Mouse (Mus musculus): ENCODE measurements around the gene Map4k2. TPM values are rescaled to one million over a fixed set of nuclear protein-coding genes. Genes with fewer than 3 reads are reported as not detected.

Gene Map4k2
- polyA plus RNA-seq, 1 experiment: 57.4 TPM

DNA sequence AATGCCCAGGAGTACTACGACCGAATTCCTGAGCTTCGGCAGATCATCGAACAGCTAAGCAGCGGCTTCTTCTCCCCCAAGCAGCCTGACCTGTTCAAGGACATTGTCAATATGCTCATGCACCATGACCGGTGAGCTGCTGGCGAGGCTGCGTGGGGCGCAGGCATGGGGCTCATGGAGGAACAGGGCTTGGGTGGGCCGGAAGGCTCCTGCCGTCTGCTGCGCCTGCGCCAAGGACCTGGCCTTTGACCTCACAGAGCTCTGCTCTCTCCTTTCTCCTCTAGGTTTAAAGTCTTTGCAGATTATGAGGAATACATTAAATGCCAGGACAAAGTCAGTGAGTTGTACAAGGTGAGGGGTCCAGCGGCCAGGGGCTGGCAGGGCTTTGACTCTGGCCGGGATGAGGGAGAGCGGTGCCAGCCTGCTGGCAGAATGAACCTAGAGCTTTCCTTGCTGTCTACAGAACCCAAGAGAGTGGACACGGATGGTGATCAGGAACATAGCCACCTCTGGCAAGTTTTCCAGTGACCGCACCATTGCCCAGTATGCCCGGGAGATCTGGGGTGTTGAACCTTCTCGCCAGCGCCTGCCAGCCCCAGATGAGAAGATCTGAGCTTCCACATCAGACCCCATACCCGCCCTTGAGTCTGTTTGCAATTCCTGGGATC, 56.8 kb downstream of the Map4k2 start:
- no peak overlapping the region for H3K27ac ChIP-seq (ENCODE audit: insufficient read depth, low read depth, low read length)
- TF ChIP-seq CTCF (IDR thresholded peaks at IDR 0.05; ENCODE audit: low read depth, low read length) (no peak), POLR2A (IDR thresholded peaks at IDR 0.05; ENCODE audit: borderline replicate concordance, low read depth, low read length) (no peak)
- H3K4me3 ChIP-seq (ENCODE audit: insufficient read depth, low read length): no peak overlapping the region

DNA sequence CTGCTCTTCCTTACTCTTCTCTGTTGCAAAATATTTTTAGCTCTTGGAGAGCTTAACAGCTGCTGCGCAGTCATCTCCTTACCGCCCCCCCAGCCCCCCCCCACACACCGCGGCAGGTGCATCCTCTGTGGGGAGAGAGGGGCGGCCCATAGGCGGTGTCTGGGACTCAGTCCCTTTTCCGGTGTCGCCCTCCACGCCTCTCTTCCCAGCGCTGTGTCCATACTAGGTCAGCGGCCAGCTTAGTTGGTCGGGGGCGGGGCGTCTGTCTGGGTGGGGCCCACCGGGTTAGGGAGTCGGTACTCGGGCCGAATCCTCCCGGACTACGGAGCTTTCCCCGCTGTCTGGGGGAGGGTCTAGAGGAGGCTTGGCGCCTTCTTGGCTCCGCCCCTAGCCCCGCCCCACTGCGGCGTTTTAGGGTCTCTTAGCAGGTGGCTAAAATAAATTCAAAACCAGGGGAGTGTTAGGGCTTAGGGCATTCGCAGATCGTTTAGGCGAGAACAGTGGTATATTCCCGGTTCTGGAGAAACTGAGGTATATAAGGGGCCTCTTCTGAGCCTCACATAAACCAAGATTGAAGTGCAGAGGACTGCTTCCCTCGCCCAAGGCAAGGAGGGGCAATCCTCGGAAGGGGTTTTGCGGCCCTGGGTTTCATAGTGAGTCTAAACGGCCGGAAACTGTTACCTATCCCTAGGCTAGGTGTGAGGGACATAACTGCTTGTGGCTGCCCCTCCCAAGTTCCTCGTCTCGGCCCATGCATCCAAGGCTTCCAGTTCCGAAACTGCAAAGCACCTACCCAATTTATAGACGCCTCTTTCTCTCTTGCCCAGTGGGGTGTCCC, 57.7 kb downstream of the Map4k2 start:
- Histone ChIP-seq H3K27ac (ENCODE audit: insufficient read depth, low read depth, low read length) (no peak overlapping the region), H3K4me3 (ENCODE audit: insufficient read depth, low read length) (peak overlapping the region; percentile 48), H3K4me1 (ENCODE audit: control insufficient read depth, insufficient read depth, low read length) (peaks cover 9% of the 10 kb centered on the region)
- no peak for TF ChIP-seq POLR2A (IDR thresholded peaks at IDR 0.05; ENCODE audit: borderline replicate concordance, low read depth, low read length)

More for the DNA sequence above, 56.8 kb downstream of the Map4k2 start:
- peaks cover 9% of the 10 kb centered on the region for H3K4me1 ChIP-seq (ENCODE audit: control insufficient read depth, insufficient read depth, low read length)

DNA sequence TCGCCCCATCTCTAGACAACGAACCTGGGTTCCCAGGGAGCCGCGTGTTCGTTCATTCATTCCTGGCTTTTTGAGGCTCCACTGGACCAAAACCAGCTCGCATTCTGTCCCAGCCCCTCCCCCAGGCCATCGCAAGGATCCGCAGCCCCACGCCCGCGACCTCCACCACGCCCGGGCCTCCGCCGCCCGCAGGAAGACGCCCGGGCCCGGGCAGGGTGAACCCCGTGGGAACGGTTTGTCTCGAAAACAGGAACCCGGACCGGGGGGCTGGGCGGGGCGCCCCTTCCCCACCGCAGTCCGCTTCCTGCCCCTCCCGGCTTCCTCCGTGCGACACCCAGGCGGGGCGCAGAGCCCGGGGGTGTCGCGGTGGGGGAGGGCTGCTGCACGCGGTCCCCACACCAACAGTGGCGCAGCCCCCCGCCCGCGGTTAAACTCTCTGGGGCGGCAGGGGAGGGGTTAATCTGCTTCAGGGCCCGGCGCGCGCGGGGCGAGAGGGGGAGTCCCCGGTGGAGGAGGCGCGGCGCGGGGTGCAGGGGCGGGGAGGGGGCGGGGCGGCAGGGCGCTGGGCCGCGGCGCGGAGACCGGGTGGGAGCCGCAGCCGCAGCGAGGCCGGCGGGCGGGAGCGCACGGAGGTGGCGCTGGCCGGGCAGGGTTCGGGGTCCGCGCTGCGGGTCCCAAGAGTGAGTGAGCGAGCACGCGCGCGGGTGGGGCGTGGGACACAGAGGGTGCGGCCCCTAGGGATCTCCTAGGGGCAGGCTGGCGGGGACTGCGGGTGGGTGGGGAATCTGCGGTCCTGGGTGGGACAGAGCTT, 58.6 kb downstream of the Map4k2 start, which contains the start of gene Rasgrp2:
Gene Rasgrp2 (plus strand): TSS at position 56 of the 811 bp plus-strand sequence.
- Histone ChIP-seq H3K27ac (ENCODE audit: insufficient read depth, low read depth, low read length) (no peak within 1 kb of the TSS), H3K4me3 (ENCODE audit: insufficient read depth, low read length) (peak within 1 kb of the TSS; percentile 48), H3K4me1 (ENCODE audit: control insufficient read depth, insufficient read depth, low read length) (peaks cover 9% of the 10 kb centered on the region)
- TF ChIP-seq CTCF (IDR thresholded peaks at IDR 0.05; ENCODE audit: low read depth, low read length) (no peak), POLR2A (IDR thresholded peaks at IDR 0.05; ENCODE audit: borderline replicate concordance, low read depth, low read length) (no peak)

DNA sequence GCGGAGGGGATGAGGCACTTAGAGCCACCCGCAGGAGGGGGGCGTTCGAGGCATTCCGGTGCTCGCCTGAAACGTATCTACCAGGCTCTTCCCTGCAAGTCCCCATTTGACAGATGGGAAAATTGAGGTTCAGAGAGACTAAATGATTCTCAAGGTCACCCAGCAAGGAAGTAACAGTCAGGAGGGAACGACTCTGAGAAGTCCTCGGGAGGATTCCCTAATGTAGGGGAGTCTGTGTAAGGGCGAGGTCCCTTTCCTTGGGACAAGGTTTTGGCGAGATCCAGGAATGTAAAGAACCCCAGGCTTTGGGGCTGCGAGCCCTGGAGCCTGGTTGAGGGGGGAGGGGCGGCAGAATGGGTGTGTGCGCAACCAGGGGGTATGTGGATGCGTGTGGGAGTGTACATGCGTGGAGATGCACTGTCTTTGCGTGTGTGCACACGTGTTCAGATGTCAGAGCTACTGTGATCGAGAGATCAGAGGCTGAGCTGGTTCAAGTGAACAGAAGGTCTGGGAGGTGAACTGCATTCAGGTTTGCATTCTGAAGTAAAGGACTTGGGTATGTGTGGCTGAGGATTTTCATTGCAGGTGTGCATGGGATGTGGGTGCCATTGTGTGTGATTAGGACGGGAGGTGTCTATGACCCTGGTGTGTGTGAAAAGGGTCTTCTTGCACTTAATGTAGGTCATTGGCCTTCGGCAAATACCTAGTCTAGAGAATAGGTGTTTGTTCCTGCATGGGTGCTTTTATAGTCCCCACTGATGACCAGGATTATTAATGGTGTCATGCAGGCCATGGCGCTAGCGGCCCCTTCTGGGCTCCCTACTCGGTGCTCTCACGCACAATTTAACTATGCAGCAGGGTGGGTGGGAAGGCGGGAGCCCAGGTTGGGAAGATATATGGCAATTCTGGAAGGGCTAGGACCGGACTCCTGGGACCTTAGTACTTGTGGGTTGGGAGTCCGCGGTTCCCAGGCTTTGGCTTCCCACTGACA, 59.5 kb downstream of the Map4k2 start:
- H3K27ac ChIP-seq (ENCODE audit: insufficient read depth, low read depth, low read length): no peak overlapping the region
- TF ChIP-seq POLR2A (IDR thresholded peaks at IDR 0.05; ENCODE audit: borderline replicate concordance, low read depth, low read length) (no peak), CTCF (IDR thresholded peaks at IDR 0.05; ENCODE audit: low read depth, low read length) (no peak)
- peaks cover 9% of the 10 kb centered on the region for H3K4me1 ChIP-seq (ENCODE audit: control insufficient read depth, insufficient read depth, low read length)
- H3K4me3 ChIP-seq (ENCODE audit: insufficient read depth, low read length): no peak overlapping the region

DNA sequence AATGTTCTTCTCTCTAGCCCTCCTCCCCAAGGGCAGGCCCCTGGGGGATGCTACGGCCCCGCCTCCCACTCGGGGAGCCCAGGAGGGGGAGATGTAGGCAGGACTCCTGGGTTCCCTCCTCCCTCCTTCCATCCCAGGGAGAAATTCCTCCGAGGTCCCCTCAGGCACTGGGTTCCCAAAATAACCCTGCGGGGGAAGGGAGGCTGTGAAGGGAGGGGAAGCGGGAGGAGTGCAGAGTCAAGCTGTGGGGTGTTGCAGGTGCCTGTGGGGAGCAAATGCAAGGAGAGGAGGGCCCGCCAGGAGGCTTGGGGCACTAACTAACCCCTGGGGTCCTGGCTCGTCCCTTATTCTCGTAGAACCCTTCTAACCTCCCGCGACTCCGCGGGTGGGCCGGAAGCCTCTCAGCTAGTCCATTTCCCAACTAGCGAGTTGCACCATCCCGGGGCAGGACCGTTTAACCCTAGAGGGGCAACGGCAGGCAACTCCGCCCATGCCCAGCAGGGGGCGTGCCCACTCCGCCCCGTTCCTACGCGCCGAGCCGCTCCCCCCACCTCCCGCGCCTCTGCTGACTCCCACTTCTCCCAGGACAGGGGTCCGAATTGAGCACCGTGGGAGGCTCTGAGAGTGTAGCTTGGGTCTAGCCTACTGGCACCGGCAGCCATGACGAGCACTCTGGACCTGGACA, 60.3 kb downstream of the Map4k2 start:
- TF ChIP-seq POLR2A (IDR thresholded peaks at IDR 0.05; ENCODE audit: borderline replicate concordance, low read depth, low read length) (no peak), CTCF (IDR thresholded peaks at IDR 0.05; ENCODE audit: low read depth, low read length) (peak; percentile 61)
- H3K4me3 ChIP-seq (ENCODE audit: insufficient read depth, low read length): peak overlapping the region; percentile 56
- H3K27ac ChIP-seq (ENCODE audit: insufficient read depth, low read depth, low read length): no peak overlapping the region
- H3K4me1 ChIP-seq (ENCODE audit: control insufficient read depth, insufficient read depth, low read length): peaks cover 9% of the 10 kb centered on the region

DNA sequence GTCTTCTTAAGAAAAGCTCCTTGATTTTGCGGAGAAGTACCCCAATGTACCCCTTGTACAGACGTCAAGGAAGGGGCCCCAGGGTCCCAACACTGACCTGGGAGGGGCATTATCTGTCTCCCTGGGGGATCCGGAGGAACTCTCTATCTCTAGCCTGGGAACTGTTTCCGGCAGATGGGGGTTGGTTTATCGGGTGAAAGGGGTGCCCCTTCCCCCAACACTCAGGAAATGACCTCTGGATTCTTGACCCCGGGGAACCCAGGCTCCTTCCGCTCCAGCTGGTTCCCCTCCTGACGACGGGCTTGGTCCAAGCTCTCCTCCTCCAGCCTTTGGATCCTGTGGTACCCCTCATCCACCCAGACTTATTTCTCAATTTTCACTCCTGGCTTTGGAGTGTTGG, 61.0 kb downstream of the Map4k2 start:
- TF ChIP-seq POLR2A (IDR thresholded peaks at IDR 0.05; ENCODE audit: borderline replicate concordance, low read depth, low read length) (no peak), CTCF (IDR thresholded peaks at IDR 0.05; ENCODE audit: low read depth, low read length) (no peak)
- Histone ChIP-seq H3K4me1 (ENCODE audit: control insufficient read depth, insufficient read depth, low read length) (peaks cover 9% of the 10 kb centered on the region), H3K27ac (ENCODE audit: insufficient read depth, low read depth, low read length) (no peak overlapping the region), H3K4me3 (ENCODE audit: insufficient read depth, low read length) (peak overlapping the region; percentile 56)

DNA sequence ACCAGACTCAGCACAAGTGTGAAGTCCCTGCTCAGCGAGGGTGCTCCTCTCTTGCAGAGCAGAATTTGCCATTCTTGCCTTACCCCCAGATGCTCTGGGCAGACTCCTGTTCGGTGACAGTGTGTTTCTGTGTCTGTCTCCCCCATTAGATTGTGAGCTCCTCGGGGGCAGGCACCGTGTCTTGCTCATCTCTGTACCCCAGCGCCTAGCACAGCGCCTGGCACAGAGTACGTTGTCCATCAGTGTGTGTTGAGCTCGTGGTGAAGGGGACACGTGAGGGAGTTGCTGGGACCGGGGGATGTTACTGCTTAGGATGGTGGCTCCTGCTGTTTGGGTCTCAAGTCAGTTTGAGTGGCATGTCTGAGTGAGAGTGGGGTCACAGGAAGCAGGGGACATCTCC, 62.9 kb downstream of the Map4k2 start:
- H3K4me1 ChIP-seq (ENCODE audit: control insufficient read depth, insufficient read depth, low read length): peaks cover 9% of the 10 kb centered on the region
- no peak overlapping the region for H3K27ac ChIP-seq (ENCODE audit: insufficient read depth, low read depth, low read length)
- H3K4me3 ChIP-seq (ENCODE audit: insufficient read depth, low read length): no peak overlapping the region
- TF ChIP-seq CTCF (IDR thresholded peaks at IDR 0.05; ENCODE audit: low read depth, low read length) (no peak), POLR2A (IDR thresholded peaks at IDR 0.05; ENCODE audit: borderline replicate concordance, low read depth, low read length) (no peak)

Other genes starting within 250 kb of the Map4k2 start
- 1.2 TPM in 1 of 2 replicates, not detected in the other for gene AC131692.1, start 246.7 kb upstream of the Map4k2 start, polyA plus RNA-seq (2012; ENCODE audit: insufficient read depth, insufficient read length, missing spikeins)
- 0.53 and 0.80 TPM in 2 replicates for gene Naaladl1, start 235.4 kb upstream of the Map4k2 start, polyA plus RNA-seq (2012; ENCODE audit: insufficient read depth, insufficient read length, missing spikeins)
- 5.6 and 6.0 TPM in 2 replicates for gene Sac3d1, start 222.5 kb upstream of the Map4k2 start, polyA plus RNA-seq (2012; ENCODE audit: insufficient read depth, insufficient read length, missing spikeins)
- gene Snx15, start 212.8 kb upstream of the Map4k2 start, polyA plus RNA-seq (2012; ENCODE audit: insufficient read depth, insufficient read length, missing spikeins): 26.0 and 32.8 TPM in 2 replicates
- gene Batf2, start 200.2 kb upstream of the Map4k2 start, polyA plus RNA-seq (2012; ENCODE audit: insufficient read depth, insufficient read length, missing spikeins): 6.2 and 7.9 TPM in 2 replicates
- gene Arl2, start 199.6 kb upstream of the Map4k2 start, polyA plus RNA-seq (2012; ENCODE audit: insufficient read depth, insufficient read length, missing spikeins): 31.0 and 33.7 TPM in 2 replicates
- 0.35 TPM in 1 of 2 replicates, not detected in the other for gene Majin, start 156.7 kb upstream of the Map4k2 start, polyA plus RNA-seq (2012; ENCODE audit: insufficient read depth, insufficient read length, missing spikeins)
- not detected in 2 replicates for gene Gpha2, start 114.8 kb upstream of the Map4k2 start, polyA plus RNA-seq (2012; ENCODE audit: insufficient read depth, insufficient read length, missing spikeins)
- 13.7 and 15.4 TPM in 2 replicates for gene Ppp2r5b, start 105.3 kb upstream of the Map4k2 start, polyA plus RNA-seq (2012; ENCODE audit: insufficient read depth, insufficient read length, missing spikeins)
- gene Atg2a, start 99.5 kb upstream of the Map4k2 start, polyA plus RNA-seq (2012; ENCODE audit: insufficient read depth, insufficient read length, missing spikeins): 23.9 and 27.1 TPM in 2 replicates
- gene Ehd1, start 64.4 kb upstream of the Map4k2 start, polyA plus RNA-seq (2012; ENCODE audit: insufficient read depth, insufficient read length, missing spikeins): 91.9 and 96.3 TPM in 2 replicates
- 6.9 and 7.0 TPM in 2 replicates for gene Cdc42bpg, start 34.7 kb upstream of the Map4k2 start, polyA plus RNA-seq (2012; ENCODE audit: insufficient read depth, insufficient read length, missing spikeins)
- 28.1 and 29.1 TPM in 2 replicates for gene Men1, start 6.2 kb upstream of the Map4k2 start, polyA plus RNA-seq (2012; ENCODE audit: insufficient read depth, insufficient read length, missing spikeins)
- gene Sf1, start 22.6 kb downstream of the Map4k2 start, polyA plus RNA-seq (2012; ENCODE audit: insufficient read depth, insufficient read length, missing spikeins): 159 and 170 TPM in 2 replicates
- 0.97 and 2.1 TPM in 2 replicates for gene Pygm, start 43.3 kb downstream of the Map4k2 start, polyA plus RNA-seq (2012; ENCODE audit: insufficient read depth, insufficient read length, missing spikeins)
- gene Rasgrp2, start 58.2 kb downstream of the Map4k2 start, polyA plus RNA-seq (2012; ENCODE audit: insufficient read depth, insufficient read length, missing spikeins): 5.9 and 7.7 TPM in 2 replicates
- not detected in 2 replicates for gene Nrxn2, start 77.6 kb downstream of the Map4k2 start, polyA plus RNA-seq (2012; ENCODE audit: insufficient read depth, insufficient read length, missing spikeins)
- not detected in 2 replicates for gene Slc22a12, start 201.9 kb downstream of the Map4k2 start, polyA plus RNA-seq (2012; ENCODE audit: insufficient read depth, insufficient read length, missing spikeins)